Mouse (Mus musculus): ENCODE data around the gene Lancl1. TPM values are rescaled to one million over a fixed set of nuclear protein-coding genes. Genes with fewer than 3 reads are reported as not detected.

Gene Lancl1
- polyA plus RNA-seq, 1 experiment from 2014 or later = 128 TPM

DNA sequence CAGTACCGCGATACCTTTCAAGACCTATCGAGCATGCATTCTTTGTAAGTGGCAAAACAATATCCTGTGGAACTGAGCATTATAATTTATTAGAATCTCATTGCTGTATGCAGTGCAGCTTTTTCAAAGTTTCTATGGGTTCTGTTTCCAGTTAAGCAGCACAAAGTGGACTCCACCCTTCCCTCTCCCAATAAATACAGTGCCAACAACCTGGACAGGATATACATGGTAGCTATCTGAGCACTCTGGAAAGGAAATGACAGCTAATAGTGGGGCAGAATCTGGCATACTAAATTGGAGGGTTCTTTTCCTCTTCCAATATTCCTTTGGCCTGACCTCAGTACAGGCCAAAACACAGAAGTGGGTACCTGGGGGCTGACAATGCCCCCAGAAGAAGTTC is 28.2 kb downstream of the Lancl1 start:
- Histone ChIP-seq H3K9ac (no peak overlapping the region), H3K4me3 (replicated peaks) (no peak overlapping the region), H3K27me3 (no peaks in the 10 kb centered on the region), H3K27ac (replicated peaks) (no peak overlapping the region), H3K36me3 (peaks cover 37% of the 10 kb centered on the region), H3K4me2 (replicated peaks) (no peak overlapping the region), H3K4me1 (no peaks in the 10 kb centered on the region), H3K9me3 (replicated peaks) (no peaks in the 10 kb centered on the region)
- 89% methylated on average over 3 of the region's 3 CpGs for WGBS
- no peak for ATAC-seq (ENCODE audit: insufficient number of reproducible peaks, low FRiP score, low TSS enrichment, low read depth)

DNA sequence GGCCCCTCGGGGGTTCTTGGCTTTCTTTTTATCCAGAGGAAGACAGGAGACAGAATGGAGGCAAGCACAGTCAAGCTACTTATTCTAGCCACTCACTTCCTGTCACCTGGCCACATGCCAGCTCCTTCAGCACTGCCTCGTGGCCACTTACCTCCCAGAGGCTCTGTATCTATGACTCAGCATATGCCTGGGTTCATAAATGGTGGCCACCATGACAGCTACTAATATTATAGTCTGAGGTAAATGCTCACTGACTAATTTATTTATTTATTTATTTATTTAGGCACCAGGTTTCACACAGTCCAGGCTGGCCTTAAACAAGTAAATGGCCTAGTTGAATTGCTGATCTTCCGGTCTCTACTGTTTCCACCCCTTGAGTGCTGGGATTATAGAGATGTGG is 35.0 kb downstream of the Lancl1 start:
- 0 out of 2 replicates have a peak, but pooled peaks have one; percentile 4 for ATAC-seq (ENCODE audit: insufficient number of reproducible peaks, low FRiP score, low TSS enrichment, low read depth)
- Histone ChIP-seq H3K9ac (no peak overlapping the region), H3K27me3 (no peaks in the 10 kb centered on the region), H3K36me3 (peaks cover 57% of the 10 kb centered on the region), H3K4me1 (no peaks in the 10 kb centered on the region), H3K27ac (replicated peaks) (no peak overlapping the region), H3K9me3 (replicated peaks) (no peaks in the 10 kb centered on the region), H3K4me2 (replicated peaks) (no peak overlapping the region), H3K4me3 (replicated peaks) (no peak overlapping the region)
- 53% methylated on average over 3 of the region's 3 CpGs for WGBS

DNA sequence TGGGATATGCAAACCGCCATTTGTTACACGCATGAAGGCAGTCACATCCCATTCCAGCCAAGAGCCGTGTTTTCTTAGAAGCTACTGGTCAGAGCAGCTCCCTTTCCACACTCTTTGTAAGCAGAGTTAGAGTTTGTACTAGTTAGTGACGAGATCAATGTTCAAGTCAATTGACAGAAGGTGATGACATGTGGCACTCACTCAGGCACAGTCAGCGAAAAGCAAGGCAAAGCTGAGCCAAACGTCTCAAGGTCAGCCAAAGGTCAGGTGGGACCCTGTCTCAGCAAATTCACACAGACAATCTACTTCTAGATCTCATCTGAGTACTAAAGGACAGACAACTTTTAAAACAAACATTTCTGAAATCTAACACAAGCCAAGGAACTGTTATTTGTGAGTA is 36.4 kb downstream of the Lancl1 start:
- WGBS = 69% methylated on average over 6 of the region's 6 CpGs
- no peaks in the 10 kb centered on the region for H3K4me1 ChIP-seq
- H3K9me3 ChIP-seq (replicated peaks) = no peaks in the 10 kb centered on the region
- H3K27ac ChIP-seq (replicated peaks) = no peak overlapping the region
- H3K27me3 ChIP-seq = no peaks in the 10 kb centered on the region
- H3K9ac ChIP-seq = no peak overlapping the region
- H3K36me3 ChIP-seq = peaks cover 51% of the 10 kb centered on the region
- no peak for ATAC-seq (ENCODE audit: insufficient number of reproducible peaks, low FRiP score, low TSS enrichment, low read depth)
- no peak overlapping the region for H3K4me3 ChIP-seq (replicated peaks)
- H3K4me2 ChIP-seq (replicated peaks) = no peak overlapping the region

DNA sequence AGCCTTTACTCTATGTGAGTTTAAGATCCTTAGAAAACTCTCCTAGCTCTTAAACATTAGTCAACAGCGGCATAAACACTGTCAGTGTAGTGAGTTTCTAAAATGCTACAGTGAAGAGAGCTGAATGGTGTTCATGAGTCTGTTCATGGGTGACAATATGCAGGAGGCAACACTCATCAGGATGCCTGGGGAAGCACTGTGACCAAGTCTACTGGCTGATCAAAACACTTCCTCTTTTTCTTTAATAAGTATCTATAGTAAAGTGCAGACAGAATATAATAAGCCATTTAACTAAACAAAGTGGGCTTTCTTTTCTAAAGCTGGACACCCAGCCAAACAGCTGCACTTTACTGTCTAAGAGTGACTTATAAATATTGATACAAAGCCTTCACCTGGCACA is 37.3 kb downstream of the Lancl1 start:
- H3K4me2 ChIP-seq (replicated peaks) = no peak overlapping the region
- H3K27me3 ChIP-seq = no peaks in the 10 kb centered on the region
- no peak overlapping the region for H3K27ac ChIP-seq (replicated peaks)
- H3K4me1 ChIP-seq = no peaks in the 10 kb centered on the region
- 85% methylated on average over 1 of the region's 1 CpGs for WGBS
- no peak overlapping the region for H3K4me3 ChIP-seq (replicated peaks)
- no peaks in the 10 kb centered on the region for H3K9me3 ChIP-seq (replicated peaks)
- H3K36me3 ChIP-seq = peaks cover 43% of the 10 kb centered on the region
- no peak overlapping the region for H3K9ac ChIP-seq
- no peak for ATAC-seq (ENCODE audit: insufficient number of reproducible peaks, low FRiP score, low TSS enrichment, low read depth)

DNA sequence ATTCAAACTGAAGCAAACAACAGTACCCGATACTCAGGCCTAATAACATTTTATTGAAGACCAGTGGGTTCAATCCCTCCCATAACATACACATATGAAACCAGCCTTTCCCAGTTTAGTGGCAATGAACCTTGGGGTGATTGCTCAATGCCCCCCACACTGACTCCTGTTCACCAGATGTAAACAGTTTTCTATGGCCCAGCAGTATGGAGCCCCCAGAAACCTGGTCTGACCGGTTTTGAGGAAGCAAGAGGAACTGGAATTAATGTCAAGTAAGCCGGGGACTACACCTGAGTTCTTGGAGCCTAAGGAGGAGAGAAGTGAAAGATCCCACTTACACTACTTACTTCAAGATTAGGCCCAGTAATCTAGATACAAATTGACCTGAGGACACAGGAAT is 38.2 kb downstream of the Lancl1 start:
- Histone ChIP-seq H3K4me2 (replicated peaks) (no peak overlapping the region), H3K27ac (replicated peaks) (no peak overlapping the region), H3K27me3 (no peaks in the 10 kb centered on the region), H3K9me3 (replicated peaks) (no peaks in the 10 kb centered on the region), H3K9ac (no peak overlapping the region), H3K4me3 (replicated peaks) (no peak overlapping the region), H3K36me3 (peaks cover 34% of the 10 kb centered on the region), H3K4me1 (no peaks in the 10 kb centered on the region)
- no peak for ATAC-seq (ENCODE audit: insufficient number of reproducible peaks, low FRiP score, low TSS enrichment, low read depth)
- 73% methylated on average over 3 of the region's 3 CpGs for WGBS

DNA sequence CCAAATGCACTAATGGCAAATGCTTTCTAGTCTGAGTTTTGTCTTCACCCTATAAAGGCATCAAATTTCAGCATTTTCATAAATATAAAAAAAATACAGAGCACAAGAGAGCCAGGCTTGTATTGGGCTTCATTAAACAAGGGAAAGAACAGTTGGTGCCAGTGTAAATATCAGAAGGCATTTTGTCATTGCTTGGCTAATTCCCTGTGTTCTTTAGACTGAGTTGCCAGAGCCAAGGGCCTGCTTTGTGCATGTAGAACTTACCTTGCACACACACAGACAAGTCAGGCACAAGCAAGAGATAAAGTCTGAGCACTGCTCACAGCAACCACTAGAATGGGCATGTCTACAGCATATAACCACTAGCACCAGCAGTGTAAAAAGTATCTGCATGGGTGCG is 40.1 kb downstream of the Lancl1 start:
- Histone ChIP-seq H3K4me2 (replicated peaks) (no peak overlapping the region), H3K27me3 (no peaks in the 10 kb centered on the region), H3K27ac (replicated peaks) (no peak overlapping the region), H3K4me1 (no peaks in the 10 kb centered on the region), H3K36me3 (peaks cover 15% of the 10 kb centered on the region), H3K4me3 (replicated peaks) (no peak overlapping the region), H3K9ac (no peak overlapping the region), H3K9me3 (replicated peaks) (no peaks in the 10 kb centered on the region)
- 96% methylated on average over 1 of the region's 1 CpGs for WGBS
- no peak for ATAC-seq (ENCODE audit: insufficient number of reproducible peaks, low FRiP score, low TSS enrichment, low read depth)

DNA sequence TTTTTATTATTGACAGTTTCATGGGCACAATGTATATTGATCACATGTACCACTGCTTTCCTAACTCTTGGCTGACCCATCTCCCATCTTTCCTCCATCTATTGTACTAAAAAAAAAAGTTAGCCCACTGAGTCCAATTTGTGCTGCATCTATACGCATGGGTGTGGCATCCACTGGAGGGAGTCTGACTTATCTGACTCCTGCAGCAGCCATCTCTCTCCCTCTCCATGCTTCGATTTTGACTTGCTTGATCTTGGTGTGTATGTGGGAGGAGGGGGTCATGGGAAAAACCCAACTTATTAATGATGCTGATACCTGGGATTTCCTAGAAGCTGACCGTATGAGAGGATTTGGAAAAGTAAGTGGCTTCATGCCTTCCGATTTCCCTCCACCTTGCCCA is 40.5 kb downstream of the Lancl1 start:
- H3K36me3 ChIP-seq = peaks cover 14% of the 10 kb centered on the region; the same call in 1 of the 2 replicates
- H3K4me2 ChIP-seq (replicated peaks) = no peak overlapping the region
- no peak overlapping the region for H3K27ac ChIP-seq (replicated peaks)
- H3K9me3 ChIP-seq (replicated peaks) = no peaks in the 10 kb centered on the region
- no peaks in the 10 kb centered on the region for H3K4me1 ChIP-seq
- WGBS = 88% methylated on average over 4 of the region's 4 CpGs
- no peak overlapping the region for H3K9ac ChIP-seq
- ATAC-seq (ENCODE audit: insufficient number of reproducible peaks, low FRiP score, low TSS enrichment, low read depth) = no peak
- H3K4me3 ChIP-seq (replicated peaks) = no peak overlapping the region
- no peaks in the 10 kb centered on the region for H3K27me3 ChIP-seq

DNA sequence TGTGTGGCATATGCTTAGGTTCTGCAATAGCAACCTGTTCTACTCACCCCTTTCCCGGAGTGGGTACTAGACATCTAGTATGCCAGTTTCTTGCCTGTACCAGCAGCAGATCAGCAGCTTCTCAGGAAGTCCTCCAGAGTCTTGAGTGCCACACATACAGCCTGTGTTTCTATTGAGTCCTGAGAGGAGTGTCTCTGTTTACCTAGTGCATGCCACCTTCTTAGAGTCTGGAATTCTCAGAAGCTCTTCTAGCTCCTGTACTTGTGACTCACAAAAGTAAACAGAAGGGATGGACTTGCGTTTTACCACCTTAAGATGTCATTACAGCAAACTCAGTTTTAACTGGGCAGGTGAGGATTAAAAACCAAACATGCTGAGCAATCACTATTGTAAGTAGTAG is 41.9 kb downstream of the Lancl1 start:
- 78% methylated on average over 2 of the region's 2 CpGs for WGBS
- Histone ChIP-seq H3K9ac (no peak overlapping the region), H3K36me3 (peaks cover 2% of the 10 kb centered on the region; the same call in 1 of the 2 replicates), H3K4me1 (no peaks in the 10 kb centered on the region), H3K27me3 (no peaks in the 10 kb centered on the region), H3K27ac (replicated peaks) (no peak overlapping the region), H3K9me3 (replicated peaks) (no peaks in the 10 kb centered on the region), H3K4me2 (replicated peaks) (no peak overlapping the region), H3K4me3 (replicated peaks) (no peak overlapping the region)
- ATAC-seq (ENCODE audit: insufficient number of reproducible peaks, low FRiP score, low TSS enrichment, low read depth) = no peak

DNA sequence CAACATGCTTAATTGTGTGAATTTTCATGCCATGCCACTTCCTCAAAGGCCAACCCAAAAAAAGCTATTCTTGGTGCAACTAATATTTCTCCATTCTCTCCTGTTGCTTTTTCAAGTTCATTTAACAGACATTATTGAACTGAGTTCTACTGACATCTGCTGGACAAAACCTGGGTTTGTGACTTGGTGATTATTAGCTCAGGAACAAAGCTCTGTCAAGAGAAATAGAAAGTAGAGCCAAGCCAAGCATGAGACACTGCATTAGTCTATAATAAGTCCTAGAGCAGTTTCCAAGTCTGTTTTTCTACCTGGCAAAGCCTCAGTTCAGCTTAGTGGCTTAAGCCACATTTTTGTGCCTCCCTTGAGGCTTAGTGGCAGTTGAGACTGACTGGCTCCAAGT is 45.9 kb downstream of the Lancl1 start:
- no peak overlapping the region for H3K4me2 ChIP-seq (replicated peaks)
- no peaks in the 10 kb centered on the region for H3K4me1 ChIP-seq
- H3K27me3 ChIP-seq = no peaks in the 10 kb centered on the region
- H3K9ac ChIP-seq = no peak overlapping the region
- no peak overlapping the region for H3K27ac ChIP-seq (replicated peaks)
- H3K9me3 ChIP-seq (replicated peaks) = no peaks in the 10 kb centered on the region
- no peaks in the 10 kb centered on the region for H3K36me3 ChIP-seq
- ATAC-seq (ENCODE audit: insufficient number of reproducible peaks, low FRiP score, low TSS enrichment, low read depth) = no peak
- no peak overlapping the region for H3K4me3 ChIP-seq (replicated peaks)

DNA sequence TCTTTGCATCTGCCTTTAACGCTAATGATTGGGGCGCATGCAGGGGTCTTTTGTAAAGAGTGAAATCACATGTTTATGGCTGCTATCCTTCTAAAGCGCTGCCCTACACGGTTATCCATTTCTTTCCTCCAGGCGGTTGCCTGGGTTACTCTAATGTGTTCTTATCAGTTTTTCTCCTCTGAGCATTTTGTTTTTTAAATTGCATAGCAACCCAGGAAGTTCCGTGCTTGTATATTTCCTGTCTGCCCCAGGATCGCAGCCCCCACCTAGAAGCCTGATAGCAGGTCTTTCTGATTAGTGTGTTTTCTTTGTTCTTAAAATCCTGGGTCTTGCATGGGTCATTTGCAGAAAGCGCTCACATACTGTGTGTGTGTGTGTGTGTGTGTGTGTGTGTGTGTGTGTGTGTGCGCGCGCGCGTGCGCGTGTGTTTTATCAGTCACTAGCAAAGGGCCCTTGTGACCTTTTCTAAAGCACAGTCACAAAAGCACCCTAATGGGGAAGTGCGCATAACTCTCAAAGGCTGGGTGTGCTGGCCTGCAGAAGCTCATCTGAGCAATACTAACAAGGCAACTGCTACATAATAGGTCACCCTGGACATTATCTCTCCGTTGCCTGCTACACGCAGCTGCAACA is 51.0 kb downstream of the Lancl1 start:
- Histone ChIP-seq H3K4me3 (replicated peaks) (no peak overlapping the region), H3K36me3 (no peaks in the 10 kb centered on the region), H3K4me2 (replicated peaks) (no peak overlapping the region), H3K4me1 (no peaks in the 10 kb centered on the region), H3K9me3 (replicated peaks) (no peaks in the 10 kb centered on the region), H3K27ac (replicated peaks) (no peak overlapping the region), H3K9ac (no peak overlapping the region), H3K27me3 (no peaks in the 10 kb centered on the region)
- 79% methylated on average over 18 of the region's 18 CpGs for WGBS
- ATAC-seq (ENCODE audit: insufficient number of reproducible peaks, low FRiP score, low TSS enrichment, low read depth) = no peak

DNA sequence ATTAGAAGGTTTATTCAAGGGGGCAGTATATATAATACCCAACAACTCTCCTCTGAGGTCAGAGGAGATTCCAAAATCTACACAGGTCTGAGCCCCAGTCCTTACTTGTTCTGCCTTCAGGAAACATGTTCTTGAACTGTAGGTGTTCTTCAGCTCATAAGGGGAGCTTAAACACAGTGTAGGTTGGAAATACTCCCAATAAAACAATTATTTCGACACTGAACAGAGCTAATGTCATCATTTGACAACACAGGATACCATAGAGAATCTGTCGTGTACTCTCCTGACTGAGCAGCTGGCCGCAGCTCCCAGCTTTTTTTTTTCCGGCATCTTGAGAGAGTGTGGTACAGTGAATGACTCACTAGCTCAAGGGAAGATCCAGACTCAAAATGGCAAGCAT is 52.8 kb downstream of the Lancl1 start:
- 61% methylated on average over 4 of the region's 4 CpGs for WGBS
- ATAC-seq (ENCODE audit: insufficient number of reproducible peaks, low FRiP score, low TSS enrichment, low read depth) = no peak
- Histone ChIP-seq H3K27me3 (no peaks in the 10 kb centered on the region), H3K9me3 (replicated peaks) (no peaks in the 10 kb centered on the region), H3K9ac (no peak overlapping the region), H3K36me3 (no peaks in the 10 kb centered on the region), H3K4me2 (replicated peaks) (no peak overlapping the region), H3K27ac (replicated peaks) (no peak overlapping the region), H3K4me1 (no peaks in the 10 kb centered on the region), H3K4me3 (replicated peaks) (no peak overlapping the region)

DNA sequence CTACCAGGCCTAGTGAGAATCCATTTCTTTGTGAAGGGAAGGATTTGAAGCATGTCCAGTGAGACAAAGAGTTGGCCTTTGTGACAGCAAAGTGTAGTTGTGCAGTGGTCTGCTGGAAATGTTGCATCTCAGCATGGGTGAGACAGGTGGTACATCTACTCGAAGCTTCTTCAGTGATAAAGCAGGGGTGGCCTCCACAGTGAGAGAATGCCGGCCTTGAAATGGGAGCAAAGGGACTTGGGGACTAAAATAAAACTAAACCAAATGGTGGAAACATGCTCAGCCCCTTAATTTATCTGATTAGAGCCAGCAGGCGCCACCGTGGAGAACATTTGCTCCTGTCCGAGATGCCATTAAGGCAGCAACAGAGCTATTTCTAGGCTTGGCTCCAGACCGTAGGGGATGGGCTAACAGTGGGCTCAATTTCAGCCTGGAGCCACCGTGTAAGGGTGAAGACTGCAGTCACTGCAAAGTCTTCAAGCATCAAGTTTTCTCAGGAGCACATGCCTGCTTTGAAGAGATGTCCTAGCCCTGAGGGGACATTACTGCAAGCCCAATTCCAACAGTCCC is 53.5 kb downstream of the Lancl1 start:
- H3K9ac ChIP-seq = no peak overlapping the region
- H3K36me3 ChIP-seq = no peaks in the 10 kb centered on the region
- no peak for ATAC-seq (ENCODE audit: insufficient number of reproducible peaks, low FRiP score, low TSS enrichment, low read depth)
- H3K27me3 ChIP-seq = no peaks in the 10 kb centered on the region
- no peak overlapping the region for H3K4me2 ChIP-seq (replicated peaks)
- H3K4me1 ChIP-seq = no peaks in the 10 kb centered on the region
- 24% methylated on average over 7 of the region's 7 CpGs for WGBS
- no peaks in the 10 kb centered on the region for H3K9me3 ChIP-seq (replicated peaks)
- H3K4me3 ChIP-seq (replicated peaks) = no peak overlapping the region
- H3K27ac ChIP-seq (replicated peaks) = no peak overlapping the region

Data from embryonic facial prominence, embryonic 15.5 days (tissue).